Mouse (Mus musculus): Measurements from ENCODE around the gene Borcs6. TPM values are rescaled to one million over a fixed set of nuclear protein-coding genes. Genes with fewer than 3 reads are reported as not detected.

Borcs6 gene
- total and polyA plus RNA-seq, 3 experiments: 9.2 to 9.3 TPM; not detected in 1

- no peaks in the 10 kb centered on the region for H3K27me3 ChIP-seq (ENCODE audit: control insufficient read depth in 1 of 2, insufficient read depth in 2 of 2, low read length in 2 of 2)
- peak overlapping the region; percentile 56 for H3K9ac ChIP-seq (ENCODE audit: control insufficient read depth, low read depth, low read length, poor library complexity, severe bottlenecking)
- H3K27ac ChIP-seq (ENCODE audit: control insufficient read depth, low read depth, low read length): peak overlapping the region; percentile 55
- H3K36me3 ChIP-seq (ENCODE audit: control insufficient read depth in 1 of 2, insufficient read depth in 2 of 2, low read length in 2 of 2): peaks cover 0 to 13% of the 10 kb centered on the region in 2 experiments; a peak in 2 of 4 replicates
- H3K9me3 ChIP-seq (replicated peaks; ENCODE audit: insufficient read depth, low read length): no peaks in the 10 kb centered on the region
- H3K4me3 ChIP-seq (ENCODE audit: control insufficient read depth in 1 of 2, insufficient read depth in 1 of 2, low read depth in 2 of 2, low read length in 2 of 2): peak overlapping the region; percentile 21 to 36; a peak in 2 of 4 replicates
- H3K79me2 ChIP-seq (ENCODE audit: control insufficient read depth, insufficient read depth, low read length, poor library complexity): no peaks in the 10 kb centered on the region; the same call in 1 of the 2 replicates
- TF ChIP-seq EP300 (IDR thresholded peaks at IDR 0.05; ENCODE audit: low read depth in 1 of 2, low read length in 2 of 2) (no peak), MEF2A (IDR thresholded peaks at IDR 0.05; ENCODE audit: extremely low read depth, insufficient replicate concordance, low read depth, low read length, poor library complexity, severe bottlenecking) (no peak), POLR2A (IDR thresholded peaks at IDR 0.05; ENCODE audit: control insufficient read depth in 1 of 2, insufficient read depth in 1 of 2, low read depth in 1 of 2, low read length in 2 of 2, poor library complexity in 1 of 2) (no peak), POLR2AphosphoS5 (IDR thresholded peaks at IDR 0.05; ENCODE audit: borderline replicate concordance, low read depth, low read length) (no peak), NELFE (IDR thresholded peaks at IDR 0.05; ENCODE audit: low read depth, low read length) (no peak), SIN3A (IDR thresholded peaks at IDR 0.05; ENCODE audit: low read length) (no peak), E2F4 (IDR thresholded peaks at IDR 0.05; ENCODE audit: borderline replicate concordance, low read depth, low read length) (no peak), TBP (IDR thresholded peaks at IDR 0.05; ENCODE audit: low read depth, low read length) (no peak), GATA1 (IDR thresholded peaks at IDR 0.05; ENCODE audit: low read depth, low read length) (no peak), RCOR1 (IDR thresholded peaks at IDR 0.05; ENCODE audit: low read depth, low read length) (no peak), MYB (IDR thresholded peaks at IDR 0.05; ENCODE audit: low read depth, low read length) (no peak), GABPA (IDR thresholded peaks at IDR 0.05; ENCODE audit: low read depth, low read length) (no peak), ZNF384 (IDR thresholded peaks at IDR 0.05; ENCODE audit: low read depth, low read length) (no peak), RAD21 (IDR thresholded peaks at IDR 0.05; ENCODE audit: low read depth, low read length) (no peak), MYC (IDR thresholded peaks at IDR 0.05; ENCODE audit: low read depth, low read length) (no peak), CTCF (IDR thresholded peaks at IDR 0.05 in 2 of 3, conservative IDR thresholded peaks at IDR 0.05 in 1 of 3; ENCODE audit: control insufficient read depth in 1 of 3, insufficient read depth in 1 of 3, low read depth in 2 of 3, low read length in 3 of 3, poor library complexity in 1 of 3, severe bottlenecking in 1 of 3) (no peak), ZMIZ1 (IDR thresholded peaks at IDR 0.05; ENCODE audit: low read depth, low read length) (no peak)
- peaks cover 0 to 22% of the 10 kb centered on the region in 2 experiments; a peak in 3 of 4 replicates for H3K4me1 ChIP-seq (ENCODE audit: control insufficient read depth in 1 of 2, insufficient read depth in 2 of 2, low read length in 2 of 2)
- no peak for DNase-seq (ENCODE audit: low read depth, low spot score)
Observed at GRCm38 (mm10) chr11:69035411-69035810, 24.1 kb upstream of the Borcs6 start.

GRCm38 (mm10) chr11:69035849-69036248 is 23.7 kb upstream of the Borcs6 start:
- DNase-seq (ENCODE audit: low read depth, low spot score): peak; percentile 97
- H3K4me3 ChIP-seq (ENCODE audit: control insufficient read depth in 1 of 2, insufficient read depth in 1 of 2, low read depth in 2 of 2, low read length in 2 of 2): peak overlapping the region; percentile 21 to 56

More at GRCm38 (mm10) chr11:69035849-69036248, 23.7 kb upstream of the Borcs6 start:
- TF ChIP-seq MAX (IDR thresholded peaks at IDR 0.05; ENCODE audit: low read length): no peak
- no peak for TF ChIP-seq ZKSCAN1 (IDR thresholded peaks at IDR 0.05; ENCODE audit: low read depth, low read length)
- no peak for TF ChIP-seq BHLHE40 (IDR thresholded peaks at IDR 0.05; ENCODE audit: borderline replicate concordance, low read depth, low read length)
- no peak for TF ChIP-seq NRF1 (IDR thresholded peaks at IDR 0.05; ENCODE audit: insufficient read depth, low read depth, low read length, poor library complexity, severe bottlenecking)
- TF ChIP-seq TBP (IDR thresholded peaks at IDR 0.05; ENCODE audit: low read depth, low read length): peak; percentile 89
- no peak for TF ChIP-seq MEF2A (IDR thresholded peaks at IDR 0.05; ENCODE audit: extremely low read depth, insufficient replicate concordance, low read depth, low read length, poor library complexity, severe bottlenecking)
- no peak; the same call in 1 of the 2 replicates for TF ChIP-seq GATA1 (IDR thresholded peaks at IDR 0.05; ENCODE audit: low read depth, low read length)
- TF ChIP-seq POLR2AphosphoS2 (IDR thresholded peaks at IDR 0.05; ENCODE audit: low read length): no peak
- TF ChIP-seq JUND (IDR thresholded peaks at IDR 0.05; ENCODE audit: low read depth, low read length): no peak
- TF ChIP-seq POLR2A (IDR thresholded peaks at IDR 0.05; ENCODE audit: control insufficient read depth in 1 of 2, insufficient read depth in 1 of 2, low read depth in 1 of 2, low read length in 2 of 2, poor library complexity in 1 of 2): peak in 1 of 2 experiments; percentile 37; a peak in 1 of 4 replicates
- no peak for TF ChIP-seq MXI1 (IDR thresholded peaks at IDR 0.05; ENCODE audit: low read depth, low read length)
- no peak for TF ChIP-seq CHD2 (IDR thresholded peaks at IDR 0.05; ENCODE audit: low read length)
- no peak for TF ChIP-seq MAZ (IDR thresholded peaks at IDR 0.05; ENCODE audit: low read depth, low read length)
- TF ChIP-seq RAD21 (IDR thresholded peaks at IDR 0.05; ENCODE audit: low read depth, low read length): no peak
- TF ChIP-seq ZNF384 (IDR thresholded peaks at IDR 0.05; ENCODE audit: low read depth, low read length): no peak
- TF ChIP-seq ETS1 (IDR thresholded peaks at IDR 0.05; ENCODE audit: low read depth, low read length): no peak
- peak in 2 of 3 experiments; percentile 82 to 96; a peak in 4 of 6 replicates for TF ChIP-seq CTCF (IDR thresholded peaks at IDR 0.05 in 2 of 3, conservative IDR thresholded peaks at IDR 0.05 in 1 of 3; ENCODE audit: control insufficient read depth in 1 of 3, insufficient read depth in 1 of 3, low read depth in 2 of 3, low read length in 3 of 3, poor library complexity in 1 of 3, severe bottlenecking in 1 of 3)
- H3K4me1 ChIP-seq (ENCODE audit: control insufficient read depth in 1 of 2, insufficient read depth in 2 of 2, low read length in 2 of 2): peaks cover 0 to 22% of the 10 kb centered on the region in 2 experiments; a peak in 3 of 4 replicates
- H3K9me3 ChIP-seq (replicated peaks; ENCODE audit: insufficient read depth, low read length): no peaks in the 10 kb centered on the region
- peak overlapping the region; percentile 56 for H3K9ac ChIP-seq (ENCODE audit: control insufficient read depth, low read depth, low read length, poor library complexity, severe bottlenecking)
- H3K27me3 ChIP-seq (ENCODE audit: control insufficient read depth in 1 of 2, insufficient read depth in 2 of 2, low read length in 2 of 2): no peaks in the 10 kb centered on the region
- H3K36me3 ChIP-seq (ENCODE audit: control insufficient read depth in 1 of 2, insufficient read depth in 2 of 2, low read length in 2 of 2): peaks cover 0 to 13% of the 10 kb centered on the region in 2 experiments; a peak in 2 of 4 replicates
- H3K79me2 ChIP-seq (ENCODE audit: control insufficient read depth, insufficient read depth, low read length, poor library complexity): no peaks in the 10 kb centered on the region; the same call in 1 of the 2 replicates
- peak overlapping the region; percentile 55 for H3K27ac ChIP-seq (ENCODE audit: control insufficient read depth, low read depth, low read length)
